Mouse (Mus musculus): ENCODE measurements around the gene Maz.

The Maz gene

DNA sequence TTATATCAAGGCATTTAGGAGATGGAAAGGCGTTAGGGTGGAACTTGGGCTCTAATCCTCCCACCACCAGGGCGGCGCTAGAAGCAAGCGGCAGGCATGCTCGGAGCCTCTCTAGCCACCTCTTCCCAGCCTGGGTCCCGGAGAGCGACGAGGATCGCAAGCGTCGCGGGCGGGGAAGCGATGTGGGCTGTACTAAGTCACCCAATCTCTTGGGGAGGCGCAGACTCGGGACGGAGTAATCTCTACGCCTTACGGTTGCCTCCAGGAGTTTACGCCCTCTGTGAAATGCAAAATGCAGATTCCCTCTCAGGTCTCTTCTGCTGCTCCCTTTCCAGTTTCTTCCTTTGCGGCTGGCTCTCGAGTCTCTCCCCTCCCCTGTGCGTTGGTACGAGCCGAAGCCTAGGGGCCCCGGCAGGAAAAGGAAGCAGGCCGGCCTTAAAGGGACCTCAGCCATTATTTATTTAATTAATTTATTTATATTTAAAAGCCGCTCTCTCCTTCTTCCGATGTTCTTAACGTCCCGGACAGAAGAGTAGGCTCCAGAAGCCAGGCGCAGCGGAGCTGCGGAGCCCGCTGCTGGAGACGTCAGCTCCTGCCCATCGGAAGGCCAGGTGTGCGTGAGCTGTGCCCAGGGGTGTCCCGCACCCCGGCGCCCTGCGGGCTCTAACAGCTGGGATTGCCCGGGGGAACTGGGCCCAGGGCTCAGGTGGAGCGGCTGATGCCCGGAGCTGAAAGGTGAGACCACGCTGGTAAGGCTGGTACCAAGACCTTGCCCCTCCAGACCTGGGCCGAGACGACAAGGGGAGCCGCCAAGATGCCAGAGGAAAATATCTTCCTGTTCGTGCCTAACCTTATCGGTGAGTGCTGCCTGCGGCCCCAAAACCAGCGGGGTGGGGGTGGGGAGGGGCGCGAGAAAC, 50.6 kb downstream of the Maz start, which contains the start of gene Cdiptos:
Gene Cdiptos, minus strand, starts transcription at position 149 of the 917 bp plus-strand sequence.
- in situ Hi-C loops (cut with MboI; ENCODE audit: low pct_unique_long_range_greater_than_20kb in 1 of 2, low sequenced_read_pairs in 2 of 2, unreplicated experiment in 1 of 2) = no loop called here

DNA sequence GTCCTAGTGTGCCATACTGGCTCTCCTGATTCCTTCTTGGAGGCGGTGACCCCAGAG, 51.1 kb downstream of the Maz start, which contains the start of gene Cdipt:
Gene Cdipt, plus strand, starts transcription at position 22 of the 57 bp plus-strand sequence.
- in situ Hi-C loops (cut with MboI; ENCODE audit: low pct_unique_long_range_greater_than_20kb in 1 of 2, low sequenced_read_pairs in 2 of 2, unreplicated experiment in 1 of 2) = no loop called here

- in situ Hi-C loops (cut with MboI; ENCODE audit: low pct_unique_long_range_greater_than_20kb in 1 of 2, low sequenced_read_pairs in 2 of 2, unreplicated experiment in 1 of 2) = no loop called here
Measured at GRCm38 (mm10) chr7:126975493-126975892, 51.3 kb downstream of the Maz start.
